Mouse (Mus musculus) erythroblast, adult 5-6 weeks (primary cell): Measurements from ENCODE around the gene Diexf. TPM values are rescaled to one million over a fixed set of nuclear protein-coding genes. Genes with fewer than 3 reads are reported as not detected.

Experiments
- ATAC-seq: replicated peaks from 2 replicates; pipeline ENCODE4 v1.8.0; 2016; ENCODE audit warnings: moderate number of reproducible peaks, mild to moderate bottlenecking, moderate TSS enrichment, inconsistent platforms; ENCODE audit not compliant: poor library complexity, low FRiP score, severe bottlenecking
- total RNA-seq, 2 experiments: library from RNA; stranded (forward) in 1 of 2; stranded (reverse) in 1 of 2; fragments of 150-400 nt in 1 of 2; fragments of 200-764, 138-1000 nt in 1 of 2; gene quantifications; 2 replicates each; pipeline versions ENCODE4 v1.2.3 to v1.2.4; 2015 to 2017; ENCODE audit warnings: low replicate concordance in 2 of 2

Gene Diexf
- total RNA-seq, 2 experiments from 2014 or later: 1.9 to 2.7 TPM

DNA sequence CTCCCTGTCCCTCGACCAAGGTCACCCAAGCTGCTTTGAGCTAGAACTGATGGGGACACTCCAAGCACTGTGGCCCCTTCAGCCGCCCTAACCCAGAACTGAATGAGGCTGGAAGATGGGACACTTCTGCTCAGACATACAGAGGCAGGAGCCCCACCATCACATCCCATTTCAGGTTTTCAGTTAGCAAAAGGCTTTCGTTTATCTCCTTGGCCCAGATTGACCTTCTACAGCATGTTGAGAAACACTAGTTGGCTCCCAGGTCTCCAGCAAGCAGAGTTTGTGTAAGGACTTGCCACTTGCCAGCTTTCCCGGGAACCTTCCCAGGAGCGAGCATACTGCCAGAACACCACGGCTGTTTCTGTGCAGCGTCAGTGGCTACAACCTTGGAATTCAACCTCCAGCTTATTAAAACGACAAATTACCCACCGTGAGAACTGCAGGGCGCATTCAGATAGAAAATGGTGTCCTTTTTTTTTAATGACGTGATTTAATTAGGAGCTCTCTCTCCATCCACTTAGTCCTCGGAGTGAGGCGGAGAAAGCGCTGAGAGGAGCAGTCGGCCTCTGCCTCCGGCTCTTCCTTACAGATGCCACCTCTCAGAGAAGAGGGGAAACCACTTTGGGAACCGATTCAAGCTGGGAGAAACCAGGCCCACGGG, 39.7 kb downstream of the Diexf start:
- ATAC-seq: no peak

DNA sequence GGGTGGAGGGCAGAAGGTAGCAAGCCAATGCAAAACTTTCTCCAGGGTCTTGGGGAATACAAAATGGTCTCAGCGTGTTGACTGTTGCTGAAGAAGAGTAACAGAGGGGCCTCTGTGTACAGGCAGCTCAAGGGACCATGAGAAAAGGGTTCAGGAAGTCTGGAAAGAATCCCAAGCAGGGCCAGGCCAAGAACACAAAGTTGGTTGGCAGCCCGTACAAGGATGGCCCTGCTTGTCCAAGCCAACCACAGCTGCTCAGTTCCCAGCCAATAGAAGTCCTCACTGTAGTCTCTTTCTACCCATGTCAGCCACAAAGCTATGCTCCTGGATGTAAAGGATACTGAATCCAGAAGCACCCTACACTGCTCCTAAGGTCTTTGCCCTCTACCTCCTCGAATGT, 40.4 kb downstream of the Diexf start:
- ATAC-seq: no peak

DNA sequence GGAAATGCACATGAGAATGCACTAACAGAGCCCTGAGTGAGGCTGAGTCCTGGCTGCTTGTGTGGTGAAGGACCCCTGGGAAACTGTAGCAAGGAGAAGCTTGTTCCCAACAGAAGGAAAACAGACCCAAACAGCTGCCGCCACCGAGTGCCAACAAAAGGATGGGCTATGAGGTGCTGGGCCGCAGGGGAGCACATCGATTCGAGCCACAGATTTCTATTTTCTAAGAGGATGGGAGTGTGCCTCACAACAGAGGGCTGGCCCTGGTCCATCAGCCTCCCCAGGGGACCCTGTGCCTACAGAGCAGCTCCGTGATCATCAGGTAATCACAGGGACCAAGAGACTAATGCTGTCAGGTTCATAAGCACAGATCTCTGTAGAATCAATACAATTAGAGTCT, 40.9 kb downstream of the Diexf start:
- no peak for ATAC-seq

DNA sequence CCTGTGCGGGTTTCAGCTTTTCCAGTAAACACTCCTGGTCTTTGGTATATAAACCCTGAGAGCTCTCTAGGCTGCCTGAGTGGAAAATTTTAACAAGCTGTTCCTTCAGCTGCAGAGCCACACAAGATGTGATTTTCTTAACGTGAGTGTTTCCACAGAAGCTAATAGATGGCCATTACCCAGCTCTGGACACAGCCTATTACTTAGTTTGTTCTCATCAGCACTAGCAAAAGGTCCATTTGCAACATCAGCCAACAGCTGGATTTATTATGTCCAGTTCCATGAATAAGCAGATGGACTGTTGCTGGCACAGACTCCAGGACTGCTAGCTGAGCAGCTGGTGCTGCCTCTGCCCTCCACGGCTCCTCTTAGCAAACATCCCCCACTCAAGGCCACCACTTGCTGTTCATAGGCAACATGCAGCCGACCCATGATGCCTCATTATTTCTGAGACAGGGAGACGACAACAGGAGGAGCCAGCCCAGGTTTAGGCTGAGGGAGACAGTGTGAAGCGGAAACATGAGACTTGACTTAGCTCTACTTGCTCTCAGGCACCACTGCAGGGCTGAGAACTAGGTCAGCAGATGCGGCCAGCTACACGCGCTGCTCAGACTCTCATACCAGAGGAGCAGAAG, 43.1 kb downstream of the Diexf start:
- ATAC-seq: no peak

DNA sequence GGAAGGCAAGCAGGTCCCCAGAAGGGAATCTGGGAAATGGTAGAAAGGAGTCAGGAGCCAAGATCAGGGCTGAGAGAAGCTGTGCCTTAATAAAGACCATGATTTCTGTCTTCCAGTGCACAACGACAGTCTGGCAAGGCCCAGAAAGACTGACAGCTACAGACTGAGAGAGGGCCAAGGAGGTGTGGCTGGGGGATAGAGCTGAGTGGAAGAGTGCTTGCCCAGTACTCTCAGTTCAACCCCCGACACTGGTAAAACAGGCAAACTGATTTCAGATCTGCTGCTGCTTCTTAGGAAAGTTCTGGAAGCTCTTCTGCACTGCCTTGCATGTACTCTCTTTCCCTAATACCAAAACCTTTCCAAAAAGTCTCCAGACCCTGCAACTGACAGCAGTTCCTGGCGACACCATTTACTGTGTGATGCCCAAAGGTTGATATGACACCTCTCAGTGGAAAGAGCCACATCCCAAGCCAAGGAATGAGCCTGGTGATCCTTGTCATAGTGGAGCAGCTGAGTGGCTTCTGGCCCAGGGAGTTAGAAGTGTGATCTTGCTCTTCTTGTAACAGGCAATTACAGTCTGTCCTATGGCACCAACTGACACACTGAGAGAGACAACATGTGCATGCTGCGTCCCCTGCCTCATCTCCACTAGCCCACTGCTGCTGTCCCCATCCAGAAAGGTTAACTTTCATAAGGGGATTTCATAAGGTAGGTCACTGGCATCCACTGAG, 43.8 kb downstream of the Diexf start:
- no peak for ATAC-seq

DNA sequence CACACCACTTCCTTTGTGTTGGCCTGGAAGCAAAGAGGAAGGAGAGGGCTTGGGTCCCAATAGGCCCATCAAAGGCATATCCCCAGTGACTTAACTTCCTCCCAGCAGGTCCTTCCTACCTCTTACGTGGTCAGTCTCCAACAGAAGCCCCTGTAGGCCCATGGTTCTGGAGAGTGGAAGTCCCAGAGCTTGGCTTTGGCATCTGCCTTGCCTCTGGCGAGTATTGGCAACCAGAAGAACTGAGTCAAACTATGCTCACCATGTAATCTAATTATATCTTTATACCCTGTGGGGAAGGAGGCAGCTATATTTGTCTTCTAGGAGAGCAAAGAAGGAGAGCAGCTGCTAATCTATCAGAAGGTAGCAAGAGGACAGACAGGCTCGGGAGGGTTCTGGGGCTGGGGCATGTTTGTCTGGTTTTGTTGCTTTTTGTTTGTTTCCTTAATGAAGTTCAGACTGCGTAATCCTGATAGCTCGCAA, 44.5 kb downstream of the Diexf start:
- ATAC-seq: no peak

DNA sequence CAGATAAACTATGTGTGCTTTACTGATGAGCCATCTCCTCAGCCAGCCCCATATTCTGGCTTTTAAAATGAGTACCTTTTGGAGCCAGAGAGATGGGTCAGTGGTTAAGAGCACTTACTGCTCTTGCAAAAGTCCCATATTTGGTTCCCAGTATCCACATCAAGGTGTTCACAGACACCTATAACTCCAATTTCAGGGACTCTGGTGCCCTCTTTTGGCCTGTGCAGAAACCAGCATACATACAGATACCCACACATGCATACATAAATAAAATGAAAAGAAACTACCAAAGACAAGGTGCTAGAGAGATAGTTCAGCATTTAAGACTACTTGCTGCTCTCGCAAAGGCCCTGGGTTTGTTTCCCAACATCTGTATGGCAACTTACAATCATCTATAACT, 46.1 kb downstream of the Diexf start:
- no peak for ATAC-seq

DNA sequence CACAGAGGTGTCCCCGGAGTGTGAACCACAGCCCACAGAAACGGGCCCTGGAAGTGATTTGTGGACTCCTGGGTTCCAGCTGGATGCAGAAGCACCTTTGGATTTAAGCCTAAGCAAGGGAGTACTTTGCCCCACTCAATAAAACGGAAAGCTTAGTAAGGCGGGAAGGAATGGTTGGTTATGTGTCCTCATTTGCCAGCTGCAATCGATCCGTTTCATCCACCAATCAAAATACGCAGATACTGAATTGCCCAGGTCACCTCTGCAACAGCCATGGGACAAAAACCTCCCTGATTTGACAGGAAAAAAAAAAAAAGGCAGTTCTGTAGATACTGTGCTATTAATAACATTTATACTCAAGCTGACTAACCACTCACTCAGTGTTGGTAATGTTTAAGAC, 47.0 kb downstream of the Diexf start:
- ATAC-seq: no peak

DNA sequence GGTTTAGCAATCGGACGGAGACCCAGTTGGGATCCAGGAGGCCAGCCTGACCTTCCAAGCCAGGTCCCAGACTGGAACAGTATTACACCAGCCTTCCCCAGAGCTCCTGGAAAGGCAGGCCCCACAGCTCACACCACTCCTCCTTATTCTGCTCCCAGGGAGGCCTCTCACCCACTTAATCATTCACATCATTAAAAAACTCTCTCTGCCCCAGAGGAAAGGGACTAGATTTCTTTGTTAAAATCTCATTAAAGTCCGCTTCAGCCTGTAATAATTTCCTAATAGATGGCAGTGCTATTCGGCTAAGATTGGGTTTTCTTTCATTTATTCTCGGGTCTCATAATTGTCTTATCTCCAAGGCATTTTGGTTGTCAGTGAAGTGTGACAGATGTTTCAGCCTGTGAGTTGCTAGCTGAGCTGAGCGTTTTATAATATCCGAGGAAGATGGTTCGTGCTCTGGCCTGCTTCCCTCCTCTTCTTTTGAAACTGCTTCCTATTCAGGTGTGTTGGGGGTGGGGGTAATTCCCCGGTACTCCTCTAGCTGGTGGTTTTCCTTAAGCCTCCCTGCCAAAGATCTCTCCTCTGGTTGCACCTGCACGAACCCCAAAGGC, 47.7 kb downstream of the Diexf start:
- no peak for ATAC-seq

DNA sequence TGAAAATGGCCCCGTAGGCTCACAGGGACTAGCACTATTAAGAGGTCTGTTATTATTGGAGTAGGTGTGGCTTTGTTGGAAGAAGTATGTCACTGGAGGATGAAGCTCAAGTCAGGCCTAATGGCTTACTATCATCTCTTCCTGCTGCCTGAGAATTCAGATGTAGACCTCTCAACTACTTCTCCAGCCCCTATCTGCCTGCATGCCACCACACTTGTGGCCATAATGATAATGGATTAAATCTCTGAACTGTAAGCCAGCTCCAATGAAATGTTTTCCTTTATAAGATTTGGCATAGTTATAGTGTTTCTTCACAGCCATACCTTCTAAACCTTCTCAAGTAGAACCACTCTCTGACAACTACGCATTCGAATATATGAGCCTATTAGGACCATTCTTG, 67.5 kb downstream of the Diexf start:
- no peak for ATAC-seq

DNA sequence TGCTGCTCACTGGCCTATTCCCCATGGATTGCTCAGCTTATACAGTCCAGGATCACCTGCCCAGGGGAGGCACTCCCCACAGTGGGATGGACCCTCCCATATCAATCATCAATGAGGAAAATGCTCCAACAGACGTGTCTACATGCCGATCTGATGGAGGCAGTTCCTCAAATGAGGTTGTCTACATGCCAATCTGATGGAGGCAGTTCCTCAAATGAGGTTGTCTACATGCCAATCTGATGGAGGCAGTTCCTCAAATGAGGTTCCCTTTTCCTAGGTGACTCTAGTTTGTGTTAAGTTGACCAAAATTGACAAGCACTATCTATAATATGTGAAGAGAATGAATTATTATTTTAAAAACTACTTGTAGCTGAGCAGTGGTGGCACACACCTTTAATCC, 69.9 kb downstream of the Diexf start:
- ATAC-seq: no peak

DNA sequence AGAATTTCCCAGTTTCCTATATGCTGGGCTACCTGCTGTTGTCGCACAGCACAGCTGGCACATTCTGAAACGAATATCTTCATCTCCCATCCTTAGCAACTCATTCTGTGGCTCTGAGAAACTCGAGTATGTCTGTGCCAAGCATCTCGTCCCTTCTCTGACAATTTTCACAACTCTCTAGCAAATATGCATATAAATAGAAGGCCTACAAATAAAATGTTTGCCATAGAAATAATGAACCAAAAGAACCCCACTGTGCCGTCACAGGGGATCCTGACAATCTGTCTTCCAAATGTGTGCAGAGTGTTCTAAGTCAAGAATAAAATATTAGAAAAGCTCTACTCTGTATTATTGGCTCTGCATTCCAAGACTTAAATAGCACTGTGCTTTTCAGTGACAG, 70.5 kb downstream of the Diexf start:
- ATAC-seq: no peak

DNA sequence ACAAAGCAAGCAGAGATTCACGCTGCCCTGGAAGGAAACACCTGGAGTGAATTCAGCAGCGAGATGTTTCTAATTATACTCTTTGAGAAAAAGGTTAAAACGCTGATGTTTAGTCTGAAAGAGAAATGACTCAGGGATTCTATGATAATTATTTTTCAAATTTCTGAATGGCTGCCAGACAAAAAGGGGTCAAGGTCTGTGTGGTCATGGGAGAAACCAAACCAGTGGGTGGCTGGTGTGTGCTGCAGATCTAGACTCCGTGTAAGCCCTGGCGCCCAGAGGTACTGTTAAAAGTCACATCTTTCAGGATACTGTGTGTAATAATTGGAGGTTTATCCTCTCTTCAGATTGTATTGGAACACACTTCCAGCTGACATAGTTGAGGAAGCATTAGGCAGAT, 75.7 kb downstream of the Diexf start:
- ATAC-seq: no peak

DNA sequence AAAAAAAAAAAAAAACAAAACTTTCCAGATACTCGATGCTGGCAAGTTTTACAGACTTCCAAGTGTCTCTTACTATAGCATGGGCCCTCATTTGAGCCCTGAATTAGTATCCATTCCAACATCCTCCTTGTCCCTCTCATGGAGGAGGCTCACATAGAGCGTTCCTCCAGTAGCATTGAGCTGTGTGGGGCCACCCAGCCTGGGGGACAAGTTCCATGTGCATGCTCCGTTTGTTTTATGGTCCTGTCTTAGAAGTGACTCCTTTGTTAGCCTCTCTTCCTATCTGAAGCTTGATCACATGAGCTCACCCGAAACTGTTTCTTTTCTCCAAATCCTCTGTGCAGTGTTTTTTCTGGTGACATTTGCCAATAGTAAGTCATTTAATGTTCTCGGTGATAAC, 77.0 kb downstream of the Diexf start:
- no peak for ATAC-seq

DNA sequence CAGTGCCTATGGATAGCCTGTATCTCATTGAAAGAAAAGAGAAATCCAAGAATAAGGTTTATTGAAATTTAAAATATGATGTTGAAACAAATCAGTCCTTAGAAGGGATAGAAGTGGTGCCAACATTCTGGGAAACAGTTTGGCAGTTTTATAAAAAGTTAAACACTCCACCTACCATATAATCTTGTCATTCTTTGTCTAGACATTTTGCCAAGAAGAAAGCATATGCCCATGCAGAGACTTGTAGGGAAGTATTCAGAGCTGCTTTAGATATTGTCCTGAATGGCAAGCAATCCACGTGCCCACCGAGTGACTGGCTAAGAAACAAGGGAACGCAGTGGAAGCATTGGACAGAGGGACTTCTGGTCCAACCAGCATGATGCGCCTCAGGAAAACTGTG, 82.5 kb downstream of the Diexf start:
- ATAC-seq: no peak

DNA sequence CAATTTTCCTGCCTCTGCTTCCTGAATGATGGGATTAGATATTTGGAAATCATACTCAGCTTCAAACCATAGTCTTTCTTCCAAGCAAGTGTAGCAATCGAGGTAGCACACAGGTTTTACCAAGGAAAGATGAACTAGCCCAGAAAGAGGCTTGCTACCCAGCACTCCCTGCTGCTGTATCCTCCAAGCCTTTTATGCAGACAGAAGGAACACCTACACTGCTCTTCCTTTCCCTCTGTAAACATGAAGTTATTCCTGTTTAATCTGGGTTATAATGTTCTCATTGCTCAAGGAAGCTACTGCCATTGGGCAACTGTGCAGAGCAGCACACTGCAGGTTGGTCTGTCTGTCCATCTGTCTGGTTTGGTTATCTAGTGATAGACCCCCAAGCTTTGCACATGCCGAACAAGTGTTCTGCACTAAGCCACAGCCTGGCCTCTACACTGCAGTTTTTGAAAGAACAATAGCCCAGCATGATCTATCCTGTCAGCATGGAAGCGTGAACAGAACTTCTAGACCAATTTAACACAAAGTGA, 87.2 kb downstream of the Diexf start:
- no peak for ATAC-seq

Other genes starting within 250 kb of the Diexf start
- gene Syt14, start 94.5 kb downstream of the Diexf start, total RNA-seq (2015; ENCODE audit: low replicate concordance): 17.1 and 18.8 TPM in 2 replicates
- 31.9 and 41.0 TPM in 2 replicates for gene Syt14, start 94.5 kb downstream of the Diexf start, total RNA-seq (2017; ENCODE audit: low replicate concordance)
- not detected in 2 replicates for gene Irf6, start 22.8 kb upstream of the Diexf start, total RNA-seq (2015; ENCODE audit: low replicate concordance)
- 0.42 TPM in 1 of 2 replicates, not detected in the other for gene Irf6, start 22.8 kb upstream of the Diexf start, total RNA-seq (2017; ENCODE audit: low replicate concordance)
- 2.9 and 5.0 TPM in 2 replicates for gene A130010J15Rik, start 37.8 kb upstream of the Diexf start, total RNA-seq (2015; ENCODE audit: low replicate concordance)
- 1.3 and 1.4 TPM in 2 replicates for gene A130010J15Rik, start 37.8 kb upstream of the Diexf start, total RNA-seq (2017; ENCODE audit: low replicate concordance)
- gene Traf3ip3, start 71.4 kb upstream of the Diexf start, total RNA-seq (2015; ENCODE audit: low replicate concordance): 11.9 and 23.1 TPM in 2 replicates
- 18.1 and 40.7 TPM in 2 replicates for gene Traf3ip3, start 71.4 kb upstream of the Diexf start, total RNA-seq (2017; ENCODE audit: low replicate concordance)
- gene Lamb3, start 77.4 kb upstream of the Diexf start, total RNA-seq (2015; ENCODE audit: low replicate concordance): 0.58 and 11.1 TPM in 2 replicates
- gene Lamb3, start 77.4 kb upstream of the Diexf start, total RNA-seq (2017; ENCODE audit: low replicate concordance): 1.8 and 4.1 TPM in 2 replicates
- gene Hsd11b1, start 133.8 kb upstream of the Diexf start, total RNA-seq (2015; ENCODE audit: low replicate concordance): 55.6 and 58.0 TPM in 2 replicates
- gene Hsd11b1, start 133.8 kb upstream of the Diexf start, total RNA-seq (2017; ENCODE audit: low replicate concordance): 11.5 and 18.0 TPM in 2 replicates
- gene G0s2, start 142.9 kb upstream of the Diexf start, total RNA-seq (2015; ENCODE audit: low replicate concordance): 13.3 and 13.4 TPM in 2 replicates
- gene G0s2, start 142.9 kb upstream of the Diexf start, total RNA-seq (2017; ENCODE audit: low replicate concordance): 15.5 and 16.6 TPM in 2 replicates
- not detected in 2 replicates for gene Camk1g, start 240.0 kb upstream of the Diexf start, total RNA-seq (2015; ENCODE audit: low replicate concordance)
- not detected in 2 replicates for gene Camk1g, start 240.0 kb upstream of the Diexf start, total RNA-seq (2017; ENCODE audit: low replicate concordance)